Mouse (Mus musculus) stomach, postnatal 0 days (tissue): ENCODE measurements around the gene Txlna.

Experiments
- CTCF ChIP-seq: IDR thresholded peaks from 2 replicates; pipeline ENCODE4 v1.5.1; 2016; ENCODE audit warnings: antibody characterized with exemption, low read depth, mild to moderate bottlenecking, moderate library complexity
- EP300 ChIP-seq: optimal IDR thresholded peaks from 2 replicates; pipeline ENCODE3; 2016; ENCODE audit warnings: antibody characterized with exemption

DNA sequence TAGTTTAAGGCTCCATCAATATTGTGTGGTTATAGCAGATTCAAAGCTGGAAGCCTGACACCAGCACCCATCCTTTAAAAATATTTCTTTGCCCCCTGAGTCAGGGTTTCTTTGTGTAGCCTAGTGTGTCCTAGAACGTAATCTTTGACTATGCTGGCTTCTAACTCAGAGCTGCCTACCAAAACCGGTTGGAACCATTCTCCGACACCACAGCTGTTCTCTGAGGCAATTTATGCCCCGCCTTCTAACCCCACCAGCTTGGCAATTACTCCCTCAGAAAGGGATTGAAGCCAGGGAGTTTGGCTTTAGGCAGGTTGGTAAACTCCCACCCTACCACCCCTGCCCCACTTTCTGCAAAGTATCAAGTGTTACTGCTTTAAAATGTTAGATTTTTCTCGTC lies 891 bp upstream of the Txlna start:
- TF ChIP-seq EP300 (no peak), CTCF (no peak)
